ENCODE assay signal across 10 mouse cellular contexts in genomic region chr14:32628584-32628983, GRCm38 (mm10). TPM values are rescaled to one million over a fixed set of nuclear protein-coding genes. Genes with fewer than 3 reads are reported as not detected.
DNase-seq lines count a peak whose midpoint lies in the region; ATAC-seq and TF ChIP-seq lines count a peak whose summit lies in the region.
"Had no signal": no experiment of that assay in that cellular context is flagged by ENCODE, and none has a peak within 500 bp of the region (broad histone marks: within the 10 kb centered on the region; RNA-seq: fewer than 3 reads in every experiment).

No protein-coding gene starts in this region.

- no peak overlapping the region for H3K4me3 ChIP-seq in intestine, embryonic 15.5 days (replicated peaks)
- H3K4me3 ChIP-seq in intestine, embryonic 16.5 days (ENCODE audit: low read length), result no peak overlapping the region
- H3K4me3 ChIP-seq in E14TG2a.4 (replicated peaks; ENCODE audit: low read length), result peak overlapping the region; percentile 72
- H3K4me3 ChIP-seq: hindbrain, embryonic 15.5 days; liver, embryonic 13.5 days had no signal

- no peak overlapping the region for H3K9ac ChIP-seq in intestine, embryonic 15.5 days
- H3K9ac ChIP-seq in intestine, embryonic 16.5 days (ENCODE audit: low read depth, low read length), result no peak overlapping the region
- H3K9ac ChIP-seq: hindbrain, embryonic 15.5 days; liver, embryonic 13.5 days had no signal

- no peak for TF ChIP-seq POLR2A in brain, embryonic 14.5 days (IDR thresholded peaks at IDR 0.05; ENCODE audit: borderline replicate concordance, extremely low read depth, insufficient read depth, insufficient read length, poor library complexity, severe bottlenecking)

- intact Hi-C loops in heart, postnatal 14 days (cut with DNase I), result no loop called here

- no peak for ATAC-seq in intestine, embryonic 15.5 days
- no peak for ATAC-seq in intestine, embryonic 16.5 days
- ATAC-seq in inflammation-experienced regulatory T-cells, adult 6 months, result no peak

- peak; percentile 36 for TF ChIP-seq CTCF in E14TG2a.4 (conservative IDR thresholded peaks at IDR 0.05; ENCODE audit: low read length)
- TF ChIP-seq CTCF in brain, embryonic 14.5 days (IDR thresholded peaks at IDR 0.05; ENCODE audit: borderline replicate concordance, extremely low read depth, insufficient read depth, insufficient read length), result peak; percentile 14; the same call in 1 of the 2 replicates

- 0 out of 2 replicates have a peak overlapping the region, but pooled peaks have one; percentile 11 for H3K4me2 ChIP-seq in intestine, embryonic 15.5 days (replicated peaks)
- H3K4me2 ChIP-seq in intestine, embryonic 16.5 days (ENCODE audit: low read depth, low read length), result no peak overlapping the region
- H3K4me2 ChIP-seq: hindbrain, embryonic 15.5 days; liver, embryonic 13.5 days had no signal

- no peaks in the 10 kb centered on the region for H3K4me1 ChIP-seq in intestine, embryonic 15.5 days (replicated peaks)
- no peaks in the 10 kb centered on the region for H3K4me1 ChIP-seq in intestine, embryonic 16.5 days (ENCODE audit: control insufficient read depth, insufficient read depth, low read length)
- H3K4me1 ChIP-seq in E14TG2a.4 (replicated peaks; ENCODE audit: low read depth, low read length), result peaks cover 4% of the 10 kb centered on the region; the same call in 1 of the 2 replicates
- H3K4me1 ChIP-seq: liver, embryonic 13.5 days had no signal

- no peak for DNase-seq in brain, embryonic 14.5 days (ENCODE audit: low read depth)
- peak; percentile 11 to 19 for DNase-seq in heart, postnatal 14 days
- DNase-seq in thymus, postnatal 36 days, result no peak
- DNase-seq in adrenal gland, adult 2 months, result no peak
- DNase-seq: liver, embryonic 13.5 days had no signal

- H3K27me3 ChIP-seq in intestine, embryonic 15.5 days (replicated peaks), result no peaks in the 10 kb centered on the region
- no peaks in the 10 kb centered on the region for H3K27me3 ChIP-seq in intestine, embryonic 16.5 days (replicated peaks; ENCODE audit: control insufficient read depth, insufficient read depth, low read length)
- H3K27me3 ChIP-seq in E14TG2a.4 (ENCODE audit: insufficient read depth, low read length), result peaks cover 7% of the 10 kb centered on the region; the same call in 1 of the 2 replicates
- H3K27me3 ChIP-seq: hindbrain, embryonic 15.5 days; liver, embryonic 13.5 days had no signal

- WGBS in intestine, embryonic 15.5 days, result 52% methylated on average over 10 of the region's 10 CpGs
- WGBS in intestine, embryonic 16.5 days, result 42% methylated on average over 10 of the region's 10 CpGs

- no peak overlapping the region for H3K27ac ChIP-seq in intestine, embryonic 15.5 days
- H3K27ac ChIP-seq in intestine, embryonic 16.5 days (ENCODE audit: low read length), result no peak overlapping the region
- H3K27ac ChIP-seq: hindbrain, embryonic 15.5 days; liver, embryonic 13.5 days had no signal

- no peaks in the 10 kb centered on the region for H3K36me3 ChIP-seq in intestine, embryonic 15.5 days
- H3K36me3 ChIP-seq in intestine, embryonic 16.5 days (ENCODE audit: control insufficient read depth, insufficient read depth, low read length), result no peaks in the 10 kb centered on the region
- H3K36me3 ChIP-seq in E14TG2a.4 (ENCODE audit: insufficient read depth, low read length), result no peaks in the 10 kb centered on the region
- H3K36me3 ChIP-seq: hindbrain, embryonic 15.5 days; liver, embryonic 13.5 days had no signal

- H3K9me3 ChIP-seq in intestine, embryonic 15.5 days, result no peaks in the 10 kb centered on the region
- no peaks in the 10 kb centered on the region for H3K9me3 ChIP-seq in intestine, embryonic 16.5 days (ENCODE audit: control insufficient read depth, low read length)
- no peaks in the 10 kb centered on the region for H3K9me3 ChIP-seq in E14TG2a.4 (ENCODE audit: low read length)
- H3K9me3 ChIP-seq: hindbrain, embryonic 15.5 days; liver, embryonic 13.5 days had no signal

RNA-seq across cellular contexts. Expression of gene Prrxl1, which starts 29.4 kb away (rescaled TPM):
- polyA plus RNA-seq in intestine, embryonic 15.5 days (2015; fragmentation: Nextera tagmentation; extraction: Ambion mirVana), result 0.80 and 1.0 TPM in 2 replicates
- polyA plus RNA-seq in intestine, embryonic 16.5 days (2015; fragmentation: Nextera tagmentation; extraction: Ambion mirVana), result 0.47 and 0.84 TPM in 2 replicates
- polyA plus RNA-seq in brain, embryonic 14.5 days (2012; rRNA removed), result 1.3 and 7.0 TPM in 2 replicates
- not detected for total RNA-seq in heart, postnatal 14 days (2021)
- total RNA-seq in adrenal gland, adult 2 months (2021), result 1 to 10 TPM in 1 of 2 experiments, under 1 TPM in 1; 0.81 to 3.1 TPM
- polyA plus RNA-seq in adrenal gland, adult 2 months (2012; rRNA removed), result 0.46 and 1.6 TPM in 2 replicates
- under 1 TPM in 1 of 3 experiments, not detected in 2; 0.26 TPM for polyA plus RNA-seq in inflammation-experienced regulatory T-cells, adult 6 months (2017; shearing (Covaris generic))

RNA-seq across cellular contexts. Expression of gene 3425401B19Rik, which starts 56.5 kb away (rescaled TPM):
- polyA plus RNA-seq in intestine, embryonic 15.5 days (2015; fragmentation: Nextera tagmentation; extraction: Ambion mirVana), result 0.08 and 0.20 TPM in 2 replicates
- 0.10 TPM in 2 replicates for polyA plus RNA-seq in intestine, embryonic 16.5 days (2015; fragmentation: Nextera tagmentation; extraction: Ambion mirVana)
- 0.01 and 0.03 TPM in 2 replicates for polyA plus RNA-seq in brain, embryonic 14.5 days (2012; rRNA removed)
- 10 to 100 TPM; 82.3 to 85.2 TPM for total RNA-seq in heart, postnatal 14 days (2021)
- total RNA-seq in adrenal gland, adult 2 months (2021), result not detected
- 0.03 TPM in 1 of 2 replicates, not detected in the other for polyA plus RNA-seq in adrenal gland, adult 2 months (2012; rRNA removed)
- polyA plus RNA-seq in inflammation-experienced regulatory T-cells, adult 6 months (2017; shearing (Covaris generic)), result under 1 TPM in 1 of 3 experiments, not detected in 2; 0.08 TPM

Comparison
In these comparisons a context has a peak if more than half of its experiments do, and no peak if none do; other contexts are left out.
1. DNase-seq: peak in heart, postnatal 14 days (2 of 2); none in brain, embryonic 14.5 days (single experiment), thymus, postnatal 36 days (0 of 2) and adrenal gland, adult 2 months (single experiment).